Mouse (Mus musculus): Measurements from ENCODE around the gene Dock8.

Gene Dock8

GRCm38 (mm10) chr19:25249230-25249629 is 249.9 kb downstream of the Dock8 start:
- DNase-seq (ENCODE audit: low spot score in 2 of 2), result no peak

DNA sequence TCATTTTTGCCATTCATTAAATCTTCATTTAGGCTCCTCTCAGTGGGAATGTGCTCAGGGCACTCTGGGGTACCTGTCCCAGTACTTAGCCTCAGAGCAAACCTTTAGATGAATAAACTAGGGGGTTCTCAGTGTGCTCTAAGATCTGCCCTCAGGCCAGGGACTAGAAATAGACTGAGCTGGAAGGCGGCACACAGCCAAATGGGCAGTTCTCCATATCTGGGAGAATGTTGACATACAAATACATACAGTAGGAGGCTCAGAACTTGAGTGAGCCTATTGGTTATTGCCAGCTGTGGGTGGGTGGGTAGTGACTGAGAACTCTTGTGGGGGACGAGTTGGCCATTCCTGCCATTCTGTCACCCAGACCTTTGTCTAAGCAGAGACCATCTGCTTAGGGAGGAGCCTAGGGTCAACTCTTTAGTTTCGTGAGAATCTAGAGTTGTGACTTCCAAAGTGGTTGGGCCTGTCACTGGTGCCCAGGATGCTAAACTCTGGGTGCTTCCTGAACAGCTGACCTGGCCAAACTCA is 252.3 kb downstream of the Dock8 start:
- DNase-seq (ENCODE audit: low spot score in 2 of 2), result no peak

All from right cerebral cortex, postnatal 10 days (tissue).